Mouse (Mus musculus): ENCODE measurements at regions not wholly inside any gene's neighbourhood (a gene's known extent, or its start where the extent isn't known, plus 50 kb on each side); places are given as distances from the start of the nearest gene placed in this dataset.

GRCm38 (mm10) chr2:30691857-30692560 lies 97.2 kb downstream of the Cstad start:
- peaks cover 57% of the 10 kb centered on the region for H3K27me3 ChIP-seq (ENCODE audit: insufficient read depth, low read length)
- TF ChIP-seq GATA1 (IDR thresholded peaks at IDR 0.05; ENCODE audit: borderline replicate concordance, low read length) (no peak), CTCF (IDR thresholded peaks at IDR 0.05; ENCODE audit: low read depth, low read length) (no peak), TAL1 (conservative IDR thresholded peaks at IDR 0.05; ENCODE audit: low read depth, low read length) (no peak), GATA2 (IDR thresholded peaks at IDR 0.05; ENCODE audit: borderline replicate concordance, low read depth, low read length) (no peak), POLR2AphosphoS5 (IDR thresholded peaks at IDR 0.05; ENCODE audit: insufficient replicate concordance, low read depth, low read length) (no peak)
- DNase-seq (ENCODE audit: low spot score) = no peak

GRCm38 (mm10) chr2:30690925-30691856 lies 96.4 kb downstream of the Cstad start:
- Histone ChIP-seq H3K4me1 (ENCODE audit: insufficient read depth, low read depth, low read length) (peaks cover 28% of the 10 kb centered on the region), H3K36me3 (replicated peaks) (no peaks in the 10 kb centered on the region), H3K4me3 (ENCODE audit: low read depth, low read length) (no peak overlapping the region), H3K9me3 (replicated peaks) (no peaks in the 10 kb centered on the region), H3K27me3 (ENCODE audit: insufficient read depth, low read length) (peaks cover 55% of the 10 kb centered on the region)
- DNase-seq (ENCODE audit: low spot score) (no peak), ATAC-seq (ENCODE audit: extremely low read depth, insufficient number of reproducible peaks, low FRiP score, poor library complexity, severe bottlenecking) (no peak)
- no peak for TF ChIP-seq GATA2 (IDR thresholded peaks at IDR 0.05; ENCODE audit: borderline replicate concordance, low read depth, low read length)

More at GRCm38 (mm10) chr2:30691857-30692560, 97.2 kb downstream of the Cstad start:
- no peak for ATAC-seq (ENCODE audit: extremely low read depth, insufficient number of reproducible peaks, low FRiP score, poor library complexity, severe bottlenecking)
- Histone ChIP-seq H3K4me1 (ENCODE audit: insufficient read depth, low read depth, low read length) (peaks cover 28% of the 10 kb centered on the region), H3K4me3 (ENCODE audit: low read depth, low read length) (no peak overlapping the region), H3K36me3 (replicated peaks) (no peaks in the 10 kb centered on the region), H3K9me3 (replicated peaks) (peaks cover 5% of the 10 kb centered on the region; the same call in 1 of the 2 replicates)

- Histone ChIP-seq H3K9me3 (replicated peaks) (no peaks in the 10 kb centered on the region), H3K4me1 (ENCODE audit: insufficient read depth, low read depth, low read length) (peaks cover 28% of the 10 kb centered on the region), H3K36me3 (replicated peaks) (no peaks in the 10 kb centered on the region), H3K27me3 (ENCODE audit: insufficient read depth, low read length) (peaks cover 51% of the 10 kb centered on the region), H3K4me3 (ENCODE audit: low read depth, low read length) (peak overlapping the region; percentile 34; the same call in 1 of the 2 replicates)
- ATAC-seq (ENCODE audit: extremely low read depth, insufficient number of reproducible peaks, low FRiP score, poor library complexity, severe bottlenecking) = 0 out of 2 replicates have a peak, but pooled peaks have one; percentile 22
- TF ChIP-seq CTCF (IDR thresholded peaks at IDR 0.05; ENCODE audit: low read depth, low read length) (no peak), POLR2AphosphoS5 (IDR thresholded peaks at IDR 0.05; ENCODE audit: insufficient replicate concordance, low read depth, low read length) (no peak)
- peak; percentile 53 for DNase-seq (ENCODE audit: low spot score)
These were observed 95.5 kb downstream of the Cstad start for GRCm38 (mm10) chr2:30690307-30690706.

- Histone ChIP-seq H3K27me3 (ENCODE audit: insufficient read depth, low read length) (peaks cover 38% of the 10 kb centered on the region), H3K9me3 (replicated peaks) (no peaks in the 10 kb centered on the region), H3K4me3 (ENCODE audit: low read depth, low read length) (no peak overlapping the region), H3K36me3 (replicated peaks) (no peaks in the 10 kb centered on the region), H3K4me1 (ENCODE audit: insufficient read depth, low read depth, low read length) (peaks cover 28% of the 10 kb centered on the region)
- ATAC-seq (ENCODE audit: extremely low read depth, insufficient number of reproducible peaks, low FRiP score, poor library complexity, severe bottlenecking) (no peak), DNase-seq (ENCODE audit: low spot score) (no peak)
- TF ChIP-seq POLR2AphosphoS5 (IDR thresholded peaks at IDR 0.05; ENCODE audit: insufficient replicate concordance, low read depth, low read length) (no peak), GATA2 (IDR thresholded peaks at IDR 0.05; ENCODE audit: borderline replicate concordance, low read depth, low read length) (no peak), GATA1 (IDR thresholded peaks at IDR 0.05; ENCODE audit: borderline replicate concordance, low read length) (no peak), TAL1 (conservative IDR thresholded peaks at IDR 0.05; ENCODE audit: low read depth, low read length) (no peak), CTCF (IDR thresholded peaks at IDR 0.05; ENCODE audit: low read depth, low read length) (no peak)
These were observed 93.6 kb downstream of the Cstad start for GRCm38 (mm10) chr2:30688402-30688801.

- Histone ChIP-seq H3K36me3 (replicated peaks) (no peaks in the 10 kb centered on the region), H3K4me1 (ENCODE audit: insufficient read depth, low read depth, low read length) (peaks cover 28% of the 10 kb centered on the region), H3K9me3 (replicated peaks) (no peaks in the 10 kb centered on the region), H3K4me3 (ENCODE audit: low read depth, low read length) (no peak overlapping the region), H3K27me3 (ENCODE audit: insufficient read depth, low read length) (peaks cover 28% of the 10 kb centered on the region)
- no peak for ATAC-seq (ENCODE audit: extremely low read depth, insufficient number of reproducible peaks, low FRiP score, poor library complexity, severe bottlenecking)
- TF ChIP-seq GATA1 (IDR thresholded peaks at IDR 0.05; ENCODE audit: borderline replicate concordance, low read length) = no peak
- TF ChIP-seq GATA2 (IDR thresholded peaks at IDR 0.05; ENCODE audit: borderline replicate concordance, low read depth, low read length) = no peak
- TF ChIP-seq POLR2AphosphoS5 (IDR thresholded peaks at IDR 0.05; ENCODE audit: insufficient replicate concordance, low read depth, low read length) = no peak
- no peak for TF ChIP-seq TAL1 (conservative IDR thresholded peaks at IDR 0.05; ENCODE audit: low read depth, low read length)
- TF ChIP-seq CTCF (IDR thresholded peaks at IDR 0.05; ENCODE audit: low read depth, low read length) = no peak
- no peak for DNase-seq (ENCODE audit: low spot score)
These were observed 92.3 kb downstream of the Cstad start for GRCm38 (mm10) chr2:30687121-30687551.

GRCm38 (mm10) chr2:30686359-30686758 lies 91.5 kb downstream of the Cstad start:
- ATAC-seq (ENCODE audit: extremely low read depth, insufficient number of reproducible peaks, low FRiP score, poor library complexity, severe bottlenecking) (no peak), DNase-seq (ENCODE audit: low spot score) (no peak)
- peaks cover 21% of the 10 kb centered on the region for H3K27me3 ChIP-seq (ENCODE audit: insufficient read depth, low read length)
- no peak for TF ChIP-seq GATA2 (IDR thresholded peaks at IDR 0.05; ENCODE audit: borderline replicate concordance, low read depth, low read length)
- TF ChIP-seq CTCF (IDR thresholded peaks at IDR 0.05; ENCODE audit: low read depth, low read length) = no peak
- no peak for TF ChIP-seq POLR2AphosphoS5 (IDR thresholded peaks at IDR 0.05; ENCODE audit: insufficient replicate concordance, low read depth, low read length)
- no peak for TF ChIP-seq TAL1 (conservative IDR thresholded peaks at IDR 0.05; ENCODE audit: low read depth, low read length)
- no peak for TF ChIP-seq GATA1 (IDR thresholded peaks at IDR 0.05; ENCODE audit: borderline replicate concordance, low read length)
- no peaks in the 10 kb centered on the region for H3K36me3 ChIP-seq (replicated peaks)
- no peak overlapping the region for H3K4me3 ChIP-seq (ENCODE audit: low read depth, low read length)
- peaks cover 25% of the 10 kb centered on the region for H3K4me1 ChIP-seq (ENCODE audit: insufficient read depth, low read depth, low read length)
- H3K9me3 ChIP-seq (replicated peaks) = no peaks in the 10 kb centered on the region
